Mouse (Mus musculus): ENCODE results near the gene Kdelr3. TPM values are rescaled to one million over a fixed set of nuclear protein-coding genes. Genes with fewer than 3 reads are reported as not detected.

Kdelr3 gene
- polyA plus RNA-seq, 1 experiment from 2014 or later: 35.8 TPM

DNA sequence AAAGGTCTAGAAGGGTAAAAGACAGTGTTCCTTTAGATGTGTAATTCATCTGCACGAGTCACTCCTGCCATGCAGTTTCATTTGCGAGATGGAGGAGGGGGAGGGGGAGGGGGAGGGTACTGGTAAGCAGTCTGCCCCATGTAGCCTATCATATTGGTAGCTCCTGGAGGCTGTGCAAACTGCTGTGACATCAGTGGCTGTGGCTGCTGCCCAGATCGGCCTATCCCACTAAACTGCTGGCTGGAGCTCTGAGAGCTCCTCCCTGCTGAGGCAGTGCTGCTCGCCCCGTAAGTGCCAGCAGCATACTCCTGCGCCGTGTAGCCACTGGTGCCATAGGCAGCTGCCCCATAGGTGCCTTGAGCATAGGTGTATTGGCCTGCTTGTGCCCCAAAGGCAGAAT is 13.7 kb downstream of the Kdelr3 start:
- CTCF ChIA-PET: interaction anchor here (1.1 to 1.3 kb wide), 3 partner anchors 17 to 287 kb away, joined by 3 read pairs; partner anchors contain the start of gene Ddx17
- POLR2A ChIA-PET: interaction anchor here (3.1 kb wide), 1 partner anchor 13 kb away, joined by 11 read pairs; the partner anchor contains the start of gene Kdelr3
- DNase-seq (ENCODE audit: low read depth, low spot score) (no peak), ATAC-seq (peak; percentile 46)
- in situ Hi-C loops (cut with MboI; ENCODE audit: low pct_unique_long_range_greater_than_20kb): no loop called here
- H3K27me3 ChIP-seq: no peaks in the 10 kb centered on the region
- TF ChIP-seq CTCF (IDR thresholded peaks at IDR 0.05): no peak

- ATAC-seq (no peak), DNase-seq (ENCODE audit: low read depth, low spot score) (no peak)
- no peaks in the 10 kb centered on the region for H3K27me3 ChIP-seq
- in situ Hi-C loops (cut with MboI; ENCODE audit: low pct_unique_long_range_greater_than_20kb): no loop called here
- POLR2A ChIA-PET: interaction anchor here (0.7 to 1.7 kb wide), 2 partner anchors 10 to 502 kb away, joined by 3 to 10 read pairs; no protein-coding TSS in a partner anchor
- CTCF ChIA-PET: no interaction called here
- TF ChIP-seq CTCF (IDR thresholded peaks at IDR 0.05): no peak
These were observed 17.6 kb downstream of the Kdelr3 start for GRCm38 (mm10) chr15:79533796-79534195.

DNA sequence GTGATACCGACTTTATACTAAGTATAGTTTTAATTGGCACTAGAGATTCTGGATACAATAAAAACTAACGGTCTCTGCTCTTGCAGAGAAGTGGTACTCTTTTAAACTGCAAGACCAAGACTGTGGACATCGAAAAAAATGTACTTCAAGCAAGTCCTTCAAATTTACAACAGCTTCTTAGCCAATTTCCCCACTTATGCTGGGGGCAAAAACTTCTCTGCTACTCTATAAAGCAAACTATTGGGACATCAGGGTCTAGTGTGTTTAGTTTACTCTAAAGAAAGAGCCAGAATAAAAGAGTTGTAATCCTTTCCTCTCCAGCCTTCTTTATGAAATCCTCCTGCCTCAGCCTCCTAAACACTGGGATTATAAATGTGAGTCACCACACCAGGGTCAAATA is 27.8 kb downstream of the Kdelr3 start:
- ATAC-seq (no peak), DNase-seq (ENCODE audit: low read depth, low spot score) (no peak)
- ChIA-PET CTCF (no interaction called here), POLR2A (interaction anchor here (0.8 to 2.7 kb wide), 4 partner anchors 10 to 47 kb away, joined by 3 to 10 read pairs (median 4); no protein-coding TSS in a partner anchor)
- no peaks in the 10 kb centered on the region for H3K27me3 ChIP-seq
- in situ Hi-C loops (cut with MboI; ENCODE audit: low pct_unique_long_range_greater_than_20kb): no loop called here
- no peak for TF ChIP-seq CTCF (IDR thresholded peaks at IDR 0.05)

DNA sequence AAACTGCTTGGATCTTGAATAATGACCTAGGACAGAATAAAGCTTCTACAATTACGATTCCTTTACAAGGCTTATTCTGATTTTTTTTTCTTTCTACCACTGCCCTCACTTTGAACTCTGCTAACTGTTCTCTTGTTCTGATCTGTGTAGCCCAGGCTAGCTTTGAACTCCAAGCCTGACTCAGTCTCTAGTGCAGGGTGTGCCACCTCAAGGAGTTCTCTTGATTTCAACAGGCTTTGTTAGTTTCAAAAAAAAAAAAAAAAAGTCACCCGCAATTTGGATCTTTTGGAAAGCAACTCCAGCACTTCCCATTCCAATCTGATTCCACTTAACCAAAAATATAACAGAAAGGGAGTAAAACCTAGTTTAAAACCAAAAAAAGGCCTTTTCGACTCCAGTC is 29.3 kb downstream of the Kdelr3 start:
- ChIA-PET CTCF (no interaction called here), POLR2A (interaction anchor here (0.8 kb wide), 1 partner anchor 14 kb away, joined by 3 read pairs; no protein-coding TSS in a partner anchor)
- no peaks in the 10 kb centered on the region for H3K27me3 ChIP-seq
- DNase-seq (ENCODE audit: low read depth, low spot score): no peak
- TF ChIP-seq CTCF (IDR thresholded peaks at IDR 0.05): no peak
- in situ Hi-C loops (cut with MboI; ENCODE audit: low pct_unique_long_range_greater_than_20kb): no loop called here
- no peak for ATAC-seq

DNA sequence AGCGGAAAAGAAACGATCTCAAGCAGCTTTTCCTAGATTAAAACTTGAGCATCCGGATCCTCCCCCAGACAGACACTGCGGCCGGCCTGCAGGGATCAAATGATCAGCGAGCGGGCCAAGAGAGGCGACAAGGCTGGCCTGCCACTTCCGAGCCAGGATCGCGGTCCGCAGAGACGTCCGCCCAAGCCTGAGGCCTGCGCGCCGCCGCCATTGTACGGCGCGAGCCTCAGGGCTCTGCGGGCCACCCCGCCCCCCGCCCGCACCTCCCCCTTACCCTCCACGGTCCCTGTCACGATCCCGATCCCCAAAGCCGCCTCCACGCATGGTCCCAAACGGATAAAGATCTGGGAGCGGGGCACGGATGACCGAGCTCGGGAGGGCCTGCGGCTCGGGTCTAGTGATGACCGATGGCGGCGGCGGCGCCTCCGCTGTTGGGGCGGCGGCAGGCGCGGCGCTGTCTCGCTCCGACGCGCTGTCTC is 29.7 kb downstream of the Kdelr3 start:
- no peaks in the 10 kb centered on the region for H3K27me3 ChIP-seq
- ChIA-PET CTCF (interaction anchor here (1.4 kb wide), 1 partner anchor 13 kb away, joined by 4 read pairs; no protein-coding TSS in a partner anchor), POLR2A (interaction anchor here (0.8 kb wide), 1 partner anchor 14 kb away, joined by 3 read pairs; no protein-coding TSS in a partner anchor)
- peak; percentile 22 for ATAC-seq
- in situ Hi-C loops (cut with MboI; ENCODE audit: low pct_unique_long_range_greater_than_20kb): no loop called here
- DNase-seq (ENCODE audit: low read depth, low spot score): no peak
- no peak for TF ChIP-seq CTCF (IDR thresholded peaks at IDR 0.05)

- ChIA-PET CTCF (interaction anchor here (0.8 to 1.4 kb wide), 2 partner anchors 12 to 17 kb away, joined by 3 to 4 read pairs; no protein-coding TSS in a partner anchor), POLR2A (interaction anchor here (0.8 kb wide), 1 partner anchor 15 kb away, joined by 3 read pairs; no protein-coding TSS in a partner anchor)
- in situ Hi-C loops (cut with MboI; ENCODE audit: low pct_unique_long_range_greater_than_20kb): no loop called here
- ATAC-seq: peak; percentile 61
- H3K27me3 ChIP-seq: no peaks in the 10 kb centered on the region
- TF ChIP-seq CTCF (IDR thresholded peaks at IDR 0.05): no peak
- DNase-seq (ENCODE audit: low read depth, low spot score): peak; percentile 90
These were observed 30.4 kb downstream of the Kdelr3 start, which contains the start of gene Ddx17 for GRCm38 (mm10) chr15:79546410-79547288. Gene Ddx17 (minus strand): TSS chr15:79546741.

DNA sequence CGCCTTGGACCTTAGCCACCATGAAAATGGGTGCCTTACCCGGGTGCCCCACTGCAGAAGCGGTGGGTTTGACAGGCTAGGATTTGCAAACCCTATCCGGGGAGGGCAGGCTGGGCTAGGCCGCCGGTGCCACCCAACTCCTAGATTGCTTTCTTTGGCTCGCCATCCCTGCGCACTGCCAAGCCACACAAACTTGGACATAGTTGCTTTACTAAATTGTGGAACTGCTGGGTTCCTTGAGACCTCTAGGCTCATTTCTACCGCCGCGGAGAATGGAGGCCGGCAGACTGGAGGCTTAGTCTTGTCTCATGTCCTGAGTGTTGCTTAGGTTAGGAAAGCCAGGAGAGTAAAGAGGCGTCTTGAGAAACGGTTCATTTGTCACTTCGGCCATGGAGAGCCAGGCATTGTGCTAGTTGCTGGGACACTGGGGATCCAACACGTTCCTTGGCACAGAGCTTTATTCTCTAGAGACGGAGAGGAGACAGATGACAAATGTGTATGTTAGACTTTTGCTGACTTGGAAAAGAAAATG is 31.1 kb downstream of the Kdelr3 start:
- ChIA-PET CTCF (interaction anchor here (0.8 to 1.4 kb wide), 2 partner anchors 11 to 17 kb away, joined by 3 to 4 read pairs; no protein-coding TSS in a partner anchor), POLR2A (no interaction called here)
- H3K27me3 ChIP-seq: no peaks in the 10 kb centered on the region
- ATAC-seq (no peak), DNase-seq (ENCODE audit: low read depth, low spot score) (no peak)
- TF ChIP-seq CTCF (IDR thresholded peaks at IDR 0.05): no peak
- in situ Hi-C loops (cut with MboI; ENCODE audit: low pct_unique_long_range_greater_than_20kb): no loop called here

- ChIA-PET POLR2A (interaction anchor here (1.6 kb wide), 1 partner anchor 37 kb away, joined by 3 read pairs; no protein-coding TSS in a partner anchor), CTCF (no interaction called here)
- in situ Hi-C loops (cut with MboI; ENCODE audit: low pct_unique_long_range_greater_than_20kb): no loop called here
- peaks cover 4% of the 10 kb centered on the region for H3K27me3 ChIP-seq
- ATAC-seq: no peak
- DNase-seq (ENCODE audit: low read depth, low spot score): no peak
- no peak for TF ChIP-seq CTCF (IDR thresholded peaks at IDR 0.05)
These were observed 32.0 kb downstream of the Kdelr3 start for GRCm38 (mm10) chr15:79548226-79548625.

DNA sequence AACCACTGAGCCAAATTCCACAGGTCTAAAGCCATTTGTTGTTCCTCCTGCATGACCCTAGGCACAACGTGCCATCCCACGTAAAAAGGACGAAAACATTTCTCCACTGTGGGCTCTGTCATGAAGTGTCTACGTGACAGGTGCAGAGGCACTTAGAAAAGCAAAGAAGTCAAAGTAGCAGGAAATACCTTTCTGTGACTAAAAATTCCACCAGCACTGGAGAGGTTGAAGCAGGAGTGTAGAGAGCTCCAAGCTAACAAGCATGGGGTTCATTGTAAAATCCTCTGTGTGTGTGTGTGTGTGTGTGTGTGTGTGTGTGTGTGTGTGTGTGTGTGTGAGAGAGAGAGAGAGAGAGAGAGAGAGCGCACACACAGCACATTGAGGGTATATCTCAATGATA is 36.4 kb downstream of the Kdelr3 start:
- peaks cover 7% of the 10 kb centered on the region for H3K27me3 ChIP-seq
- CTCF ChIA-PET: interaction anchor here (1.0 kb wide), 1 partner anchor 15 kb away, joined by 3 read pairs; no protein-coding TSS in a partner anchor
- ATAC-seq: no peak
- DNase-seq (ENCODE audit: low read depth, low spot score): no peak
- POLR2A ChIA-PET: interaction anchor here (1.1 kb wide), 1 partner anchor 282 kb away, joined by 3 read pairs; the partner anchor contains the start of gene Cbx6
- TF ChIP-seq CTCF (IDR thresholded peaks at IDR 0.05): no peak
- in situ Hi-C loops (cut with MboI; ENCODE audit: low pct_unique_long_range_greater_than_20kb): no loop called here

DNA sequence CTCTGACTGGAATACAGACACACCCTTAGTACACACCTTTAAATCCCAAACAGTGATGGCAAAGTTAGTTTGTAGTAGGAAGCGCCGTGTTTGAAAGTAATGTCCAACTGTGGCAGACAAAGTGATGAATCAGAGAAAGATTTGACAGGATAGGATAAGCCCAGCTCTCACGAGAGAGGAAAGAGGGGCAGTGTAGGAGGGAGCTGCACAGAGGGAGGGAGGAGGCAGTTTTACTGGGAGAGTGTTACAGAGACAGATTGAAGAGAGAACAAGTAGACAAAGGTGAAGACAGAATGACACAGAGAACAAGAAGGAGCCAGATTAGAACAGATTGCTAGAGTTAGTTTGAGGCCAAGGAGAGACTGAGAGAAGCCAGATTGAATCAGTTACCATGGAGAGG is 43.4 kb downstream of the Kdelr3 start:
- in situ Hi-C loops (cut with MboI; ENCODE audit: low pct_unique_long_range_greater_than_20kb): no loop called here
- ATAC-seq (no peak), DNase-seq (ENCODE audit: low read depth, low spot score) (no peak)
- TF ChIP-seq CTCF (IDR thresholded peaks at IDR 0.05): no peak
- CTCF ChIA-PET: interaction anchor here (1.9 kb wide), 1 partner anchor 10 kb away, joined by 3 read pairs; no protein-coding TSS in a partner anchor
- POLR2A ChIA-PET: interaction anchor here (0.6 kb wide), 1 partner anchor 529 kb away, joined by 5 read pairs; no protein-coding TSS in a partner anchor
- H3K27me3 ChIP-seq: peaks cover 27% of the 10 kb centered on the region
